Mouse (Mus musculus) stomach, postnatal 0 days (tissue): ENCODE data around the gene Lpo. TPM values are rescaled to one million over a fixed set of nuclear protein-coding genes. Genes with fewer than 3 reads are reported as not detected.
"Not testable (repeated sequence)": the region's sequence is repeated elsewhere in the genome, so short reads cannot be mapped to it uniquely, and the experiment has no call there.

Experiments
- ATAC-seq: fragments of 200-750 bp; cut with Nextera tagmentation; 2 replicates; pipeline ENCODE4 v1.8.0; 2017; ENCODE audit not compliant: low FRiP score, low TSS enrichment
- DNase-seq: peaks from one replicate; pipeline ENCODE4 v3.0.0-alpha.2; 2016; ENCODE audit warnings: low spot score
- H3K27ac ChIP-seq: fragments of 300-500 bp; sonication (generic); replicated peaks from 2 replicates; pipeline ENCODE4 v1.5.1; 2014; ENCODE audit warnings: mild to moderate bottlenecking, control low read depth
- H3K27me3 ChIP-seq: fragments of 300-500 bp; sonication (generic); 2 replicates; pipeline ENCODE4 v1.6.1; 2014; ENCODE audit warnings: low read length; ENCODE audit not compliant: control insufficient read depth, insufficient read depth
- H3K36me3 ChIP-seq: fragments of 300-500 bp; sonication (generic); 2 replicates; pipeline ENCODE4 v1.6.1; 2014; ENCODE audit warnings: low read length, mixed read lengths; ENCODE audit not compliant: control insufficient read depth, insufficient read depth
- H3K4me1 ChIP-seq: fragments of 300-500 bp; sonication (generic); replicated peaks from 2 replicates; pipeline ENCODE4 v1.6.1; 2014; ENCODE audit warnings: antibody characterized with exemption; ENCODE audit not compliant: control insufficient read depth, insufficient read depth
- H3K4me2 ChIP-seq: fragments of 300-500 bp; sonication (generic); replicated peaks from 2 replicates; pipeline ENCODE4 v1.6.1; 2014; ENCODE audit warnings: low read depth, mild to moderate bottlenecking, control low read depth, moderate library complexity
- H3K4me3 ChIP-seq: fragments of 300-500 bp; sonication (generic); 2 replicates; pipeline ENCODE4 v1.5.1; 2014; ENCODE audit warnings: low read depth, low read length, control low read depth
- H3K9ac ChIP-seq: fragments of 300-500 bp; sonication (generic); 2 replicates; pipeline ENCODE4 v1.6.1; 2014; ENCODE audit warnings: mild to moderate bottlenecking, low read length, control low read depth, mixed read lengths
- H3K9me3 ChIP-seq: fragments of 300-500 bp; sonication (generic); 2 replicates; pipeline ENCODE4 v1.6.1; 2016; ENCODE audit warnings: low read length; ENCODE audit not compliant: control insufficient read depth
- CTCF ChIP-seq: IDR thresholded peaks from 2 replicates; pipeline ENCODE4 v1.5.1; 2016; ENCODE audit warnings: antibody characterized with exemption, low read depth, mild to moderate bottlenecking, moderate library complexity
- EP300 ChIP-seq: optimal IDR thresholded peaks from 2 replicates; pipeline ENCODE3; 2016; ENCODE audit warnings: antibody characterized with exemption
- WGBS: fragments of 180-500 bp; shearing (Covaris S2); extraction: QIAGEN DNeasy Blood & Tissue Kit; methylation state at CpG from one replicate; pipeline ENCODE4 v1.1.7; 2014; 5-methylcytosine and 5-hydroxymethylcytosine counted together
- polyA plus RNA-seq: library from polyadenylated mRNA; unstranded; fragments of >200 nt; fragmentation: Nextera tagmentation; extraction: Ambion mirVana; gene quantifications from 2 replicates; pipeline ENCODE4 v1.2.1, GENCODE M21; 2015

The Lpo gene
- 0.41 and 0.69 TPM in 2 replicates for polyA plus RNA-seq

- H3K27me3 ChIP-seq, result no peaks in the 10 kb centered on the region
- H3K9me3 ChIP-seq, result no peaks in the 10 kb centered on the region
- DNase-seq (no peak), ATAC-seq (no peak)
- H3K9ac ChIP-seq, result no peak within 1 kb of the TSS
- no peak within 1 kb of the TSS for H3K4me3 ChIP-seq
- WGBS, result 54% methylated on average over 10 of the region's 10 CpGs
- no peak within 1 kb of the TSS for H3K4me2 ChIP-seq
- H3K27ac ChIP-seq, result no peak within 1 kb of the TSS
- H3K4me1 ChIP-seq, result no peaks in the 10 kb centered on the region
- TF ChIP-seq CTCF, result no peak
- TF ChIP-seq EP300, result no peak
- no peaks in the 10 kb centered on the region for H3K36me3 ChIP-seq
Measured at GRCm38 (mm10) chr11:87828239-87828900, at the start of gene Lpo. Gene Lpo (minus strand): TSS chr11:87828289.

- no peak within 1 kb of the TSS for H3K27ac ChIP-seq
- no peaks in the 10 kb centered on the region for H3K36me3 ChIP-seq
- ATAC-seq (no peak), DNase-seq (no peak)
- no peak within 1 kb of the TSS for H3K4me2 ChIP-seq
- H3K9me3 ChIP-seq, result no peaks in the 10 kb centered on the region
- no peak within 1 kb of the TSS for H3K9ac ChIP-seq
- no peaks in the 10 kb centered on the region for H3K27me3 ChIP-seq
- no peak within 1 kb of the TSS for H3K4me3 ChIP-seq
- no peaks in the 10 kb centered on the region for H3K4me1 ChIP-seq
- no peak for TF ChIP-seq CTCF
- no peak for TF ChIP-seq EP300
- 73% methylated on average over 6 of the region's 6 CpGs for WGBS
Measured at GRCm38 (mm10) chr11:87875436-87875835, 47.3 kb upstream of the Lpo start, which contains the start of gene Epx. Gene Epx (minus strand): TSS chr11:87875536.

- H3K9me3 ChIP-seq, result no peaks in the 10 kb centered on the region
- H3K4me1 ChIP-seq, result no peaks in the 10 kb centered on the region
- H3K27me3 ChIP-seq, result no peaks in the 10 kb centered on the region
- H3K36me3 ChIP-seq, result no peaks in the 10 kb centered on the region
- H3K9ac ChIP-seq, result no peak overlapping the region
- TF ChIP-seq CTCF (no peak), EP300 (no peak)
- no peak overlapping the region for H3K4me3 ChIP-seq
- no peak overlapping the region for H3K27ac ChIP-seq
- WGBS, result 24% methylated on average over 8 of the region's 8 CpGs
- H3K4me2 ChIP-seq, result no peak overlapping the region
- ATAC-seq, result no peak
- DNase-seq, result no peak
Measured at GRCm38 (mm10) chr11:87871766-87872165, 43.7 kb upstream of the Lpo start.

- DNase-seq (no peak), ATAC-seq (no peak)
- WGBS, result 71% methylated on average over 2 of the region's 2 CpGs
- no peaks in the 10 kb centered on the region for H3K36me3 ChIP-seq
- no peaks in the 10 kb centered on the region for H3K9me3 ChIP-seq
- no peak overlapping the region for H3K4me2 ChIP-seq
- H3K9ac ChIP-seq, result no peak overlapping the region
- H3K4me1 ChIP-seq, result no peaks in the 10 kb centered on the region
- H3K27ac ChIP-seq, result no peak overlapping the region
- TF ChIP-seq CTCF (no peak), EP300 (no peak)
- no peaks in the 10 kb centered on the region for H3K27me3 ChIP-seq
- no peak overlapping the region for H3K4me3 ChIP-seq
Measured at GRCm38 (mm10) chr11:87870096-87870495, 42.0 kb upstream of the Lpo start.

- WGBS, result 67% methylated on average over 1 of the region's 2 CpGs
- ATAC-seq, result not testable (repeated sequence)
Measured at GRCm38 (mm10) chr11:87866891-87867290, 38.8 kb upstream of the Lpo start.

GRCm38 (mm10) chr11:87862805-87863204, 34.7 kb upstream of the Lpo start:
- Histone ChIP-seq H3K36me3 (peaks cover 8% of the 10 kb centered on the region; the same call in 1 of the 2 replicates), H3K4me2 (no peak overlapping the region), H3K9ac (no peak overlapping the region), H3K4me1 (no peaks in the 10 kb centered on the region), H3K9me3 (no peaks in the 10 kb centered on the region), H3K27me3 (no peaks in the 10 kb centered on the region), H3K4me3 (no peak overlapping the region), H3K27ac (no peak overlapping the region)
- TF ChIP-seq EP300 (no peak), CTCF (no peak)
- DNase-seq, result no peak
- WGBS, result 91% methylated on average over 13 of the region's 13 CpGs
- ATAC-seq, result no peak

More at GRCm38 (mm10) chr11:87866891-87867290, 38.8 kb upstream of the Lpo start:
- DNase-seq, H3K27ac ChIP-seq, H3K4me1 ChIP-seq, H3K36me3 ChIP-seq, H3K9ac ChIP-seq, H3K9me3 ChIP-seq, H3K4me2 ChIP-seq, H3K27me3 ChIP-seq, H3K4me3 ChIP-seq: not testable (repeated sequence)
- TF ChIP-seq CTCF, result peak; percentile 43
